Mouse (Mus musculus) heart, adult 8-10 months (tissue): ENCODE data around the gene Col4a3bp. TPM values are rescaled to one million over a fixed set of nuclear protein-coding genes. Genes with fewer than 3 reads are reported as not detected.
A peak's percentile ranks its signal among the peaks of the same experiment; 100 is the strongest.

Experiments used
- DNase-seq: peaks from one replicate; pipeline ENCODE4 v3.0.0; 2022; ENCODE audit warnings: low spot score
- total RNA-seq, 4 experiments: library from RNA; stranded (reverse); gene quantifications; 2 replicates each; pipeline ENCODE4 v1.2.4; 2022

Gene Col4a3bp
- total RNA-seq, 4 experiments from 2014 or later = 34.6 to 39.3 (median 37.5) TPM

GRCm38 (mm10) chr13:96541381-96541780 is 1.0 kb upstream of the Col4a3bp start:
- no peak for DNase-seq

- peak; percentile 12 for DNase-seq
These were observed 778 bp downstream of the Col4a3bp start for GRCm38 (mm10) chr13:96542901-96543891.

GRCm38 (mm10) chr13:96544506-96544905 is 2.1 kb downstream of the Col4a3bp start:
- DNase-seq = no peak

GRCm38 (mm10) chr13:96547250-96547649 is 4.8 kb downstream of the Col4a3bp start:
- no peak for DNase-seq

GRCm38 (mm10) chr13:96547941-96548340 is 5.5 kb downstream of the Col4a3bp start:
- DNase-seq = no peak

- DNase-seq = no peak
These were observed 12.7 kb downstream of the Col4a3bp start for GRCm38 (mm10) chr13:96555099-96555498.

- DNase-seq = no peak
These were observed 25.6 kb downstream of the Col4a3bp start for GRCm38 (mm10) chr13:96567977-96568376.

GRCm38 (mm10) chr13:96570313-96571015 is 28.0 kb downstream of the Col4a3bp start:
- DNase-seq = no peak

- DNase-seq = no peak
These were observed 28.6 kb downstream of the Col4a3bp start for GRCm38 (mm10) chr13:96571016-96571361.

- DNase-seq = no peak
These were observed 31.8 kb downstream of the Col4a3bp start for GRCm38 (mm10) chr13:96574170-96574569.

- DNase-seq = no peak
These were observed 36.7 kb downstream of the Col4a3bp start for GRCm38 (mm10) chr13:96579104-96579503.

- DNase-seq = no peak
These were observed 37.6 kb downstream of the Col4a3bp start for GRCm38 (mm10) chr13:96579979-96580378.

- DNase-seq = no peak
These were observed 41.8 kb downstream of the Col4a3bp start for GRCm38 (mm10) chr13:96584201-96584600.

GRCm38 (mm10) chr13:96586540-96586939 is 44.1 kb downstream of the Col4a3bp start:
- DNase-seq = no peak

- no peak for DNase-seq
These were observed 46.2 kb downstream of the Col4a3bp start for GRCm38 (mm10) chr13:96588642-96589041.

GRCm38 (mm10) chr13:96593621-96594020 is 51.2 kb downstream of the Col4a3bp start:
- peak; percentile 55 for DNase-seq

- DNase-seq = no peak
These were observed 51.7 kb downstream of the Col4a3bp start for GRCm38 (mm10) chr13:96594070-96594469.

- DNase-seq = no peak
These were observed 56.8 kb downstream of the Col4a3bp start for GRCm38 (mm10) chr13:96599182-96599581.

GRCm38 (mm10) chr13:96604242-96604641 is 61.8 kb downstream of the Col4a3bp start:
- DNase-seq = no peak

GRCm38 (mm10) chr13:96614615-96615014 is 72.2 kb downstream of the Col4a3bp start:
- DNase-seq = no peak

GRCm38 (mm10) chr13:96620891-96621290 is 78.5 kb downstream of the Col4a3bp start:
- DNase-seq = no peak

- DNase-seq = no peak
These were observed 88.0 kb downstream of the Col4a3bp start for GRCm38 (mm10) chr13:96630396-96630795.

GRCm38 (mm10) chr13:96644168-96644567 is 101.8 kb downstream of the Col4a3bp start:
- DNase-seq = no peak
